ENCODE assay signal across 17 mouse cellular contexts in the genomic region with DNA sequence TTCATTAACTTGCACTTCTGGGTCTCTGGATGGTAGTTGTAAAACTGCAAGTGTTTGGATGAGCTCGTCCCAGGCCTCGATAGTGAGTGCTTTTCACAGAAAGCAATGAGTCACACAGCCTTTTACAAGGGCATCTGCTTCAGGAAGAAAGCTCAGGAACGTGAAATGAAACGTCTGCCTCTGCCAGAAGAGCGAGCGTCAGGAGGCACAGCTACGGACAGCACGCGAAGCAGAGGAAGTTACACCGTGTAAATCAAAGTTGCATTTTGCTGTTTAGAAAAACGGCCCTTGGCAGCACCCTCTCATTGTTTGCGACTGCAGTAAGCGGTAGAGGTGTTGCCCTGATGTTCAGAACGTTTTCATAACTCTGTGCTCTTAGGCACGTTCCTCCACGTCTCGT.
A peak's percentile ranks its signal among the peaks of the same experiment; 100 is the strongest.
DNase-seq lines count a peak whose midpoint lies in the region; ATAC-seq and TF ChIP-seq lines count a peak whose summit lies in the region.
"Had no signal": no experiment of that assay in that cellular context is flagged by ENCODE, and none has a peak within 500 bp of the region (broad histone marks: within the 10 kb centered on the region; RNA-seq: fewer than 3 reads in every experiment).

No protein-coding gene starts in this region.

- ATAC-seq in lung, postnatal 0 days, result peak; percentile 26; the same call in 1 of the 2 replicates
- ATAC-seq in limb, embryonic 14.5 days (ENCODE audit: low FRiP score, low read depth), result peak; percentile 21; the same call in 1 of the 2 replicates
- ATAC-seq: activated CD4-positive, CD25-positive, alpha-beta regulatory T cell, adult 4 months; hindbrain, embryonic 16.5 days; midbrain, embryonic 13.5 days had no signal

- WGBS in lung, postnatal 0 days, result 38% methylated on average over 17 of the region's 17 CpGs
- WGBS in limb, embryonic 14.5 days, result 24% methylated on average over 17 of the region's 17 CpGs

- DNase-seq in heart, adult 11 months, result peak; percentile 74
- DNase-seq in heart, postnatal 10 days, result no peak
- DNase-seq in lung, postnatal 0 days (ENCODE audit: low spot score), result peak; percentile 22
- DNase-seq in lung, postnatal 25 days (ENCODE audit: low spot score), result no peak
- peak; percentile 29 for DNase-seq in forelimb bud, embryonic 11.5 days (ENCODE audit: low read depth, low spot score)
- DNase-seq in limb, embryonic 14.5 days (ENCODE audit: low spot score), result peak; percentile 44
- no peak for DNase-seq in thymus, postnatal 14 days
- DNase-seq in heart, adult 8-10 months (ENCODE audit: low spot score), result no peak
- DNase-seq: cerebellum, postnatal 14 days; heart, adult 18-20 months; heart, postnatal 14 days; thymus, adult 18-20 months had no signal

- intact Hi-C loops in heart, postnatal 10 days (cut with DNase I), result no loop called here

- H3K4me1 ChIP-seq in lung, postnatal 0 days (ENCODE audit: insufficient read depth, low read depth, low read length), result no peaks in the 10 kb centered on the region
- H3K4me1 ChIP-seq in limb, embryonic 14.5 days (ENCODE audit: control insufficient read depth, insufficient read depth, low read length), result peaks cover 19% of the 10 kb centered on the region
- H3K4me1 ChIP-seq: midbrain, embryonic 13.5 days had no signal

- TF ChIP-seq POLR2A in limb, embryonic 14.5 days (IDR thresholded peaks at IDR 0.05; ENCODE audit: borderline replicate concordance, extremely low read depth, insufficient read depth, insufficient read length), result no peak

- no peak overlapping the region for H3K27ac ChIP-seq in lung, postnatal 0 days (ENCODE audit: low read length)
- H3K27ac ChIP-seq in limb, embryonic 14.5 days (replicated peaks; ENCODE audit: low read depth, low read length), result peak overlapping the region; percentile 72
- H3K27ac ChIP-seq: embryonic facial prominence, embryonic 10.5 days; macrophage; midbrain, embryonic 13.5 days had no signal

- no peak for TF ChIP-seq EP300 in lung, postnatal 0 days (IDR thresholded peaks at IDR 0.05)

- no peaks in the 10 kb centered on the region for H3K36me3 ChIP-seq in lung, postnatal 0 days (ENCODE audit: insufficient read depth, low read length)
- H3K36me3 ChIP-seq in limb, embryonic 14.5 days (ENCODE audit: control insufficient read depth, insufficient read depth, low read length), result no peaks in the 10 kb centered on the region
- H3K36me3 ChIP-seq: embryonic facial prominence, embryonic 10.5 days; midbrain, embryonic 13.5 days had no signal

- H3K4me2 ChIP-seq in lung, postnatal 0 days (replicated peaks; ENCODE audit: low read depth, low read length), result peak overlapping the region; percentile 12; the same call in 1 of the 2 replicates
- H3K4me2 ChIP-seq in limb, embryonic 14.5 days (replicated peaks; ENCODE audit: low read depth, low read length, severe bottlenecking), result peak overlapping the region; percentile 25; the same call in 1 of the 2 replicates
- H3K4me2 ChIP-seq: midbrain, embryonic 13.5 days had no signal

- H3K27me3 ChIP-seq in lung, postnatal 0 days (replicated peaks; ENCODE audit: insufficient read depth, low read length), result no peaks in the 10 kb centered on the region
- no peaks in the 10 kb centered on the region for H3K27me3 ChIP-seq in limb, embryonic 14.5 days (ENCODE audit: control insufficient read depth, insufficient read depth, low read length)
- H3K27me3 ChIP-seq: midbrain, embryonic 13.5 days had no signal

- no peaks in the 10 kb centered on the region for H3K9me3 ChIP-seq in lung, postnatal 0 days (ENCODE audit: low read length)
- H3K9me3 ChIP-seq in limb, embryonic 14.5 days (ENCODE audit: control insufficient read depth, low read length), result no peaks in the 10 kb centered on the region
- H3K9me3 ChIP-seq: embryonic facial prominence, embryonic 10.5 days; midbrain, embryonic 13.5 days had no signal

- no peak overlapping the region for H3K4me3 ChIP-seq in lung, postnatal 0 days (ENCODE audit: low read depth, low read length)
- H3K4me3 ChIP-seq in limb, embryonic 14.5 days (replicated peaks; ENCODE audit: low read length), result no peak overlapping the region
- H3K4me3 ChIP-seq: embryonic facial prominence, embryonic 10.5 days; midbrain, embryonic 13.5 days had no signal

- H3K9ac ChIP-seq in lung, postnatal 0 days (replicated peaks; ENCODE audit: low read depth), result no peak overlapping the region
- no peak overlapping the region for H3K9ac ChIP-seq in limb, embryonic 14.5 days (ENCODE audit: low read depth, low read length, severe bottlenecking)
- H3K9ac ChIP-seq: midbrain, embryonic 13.5 days had no signal

- TF ChIP-seq CTCF in lung, postnatal 0 days (IDR thresholded peaks at IDR 0.05), result no peak

Comparison
In these comparisons a context has a peak if more than half of its experiments do, and no peak if none do; other contexts are left out.
1. DNase-seq: peak in heart, adult 11 months (single experiment), lung, postnatal 0 days (single experiment), forelimb bud, embryonic 11.5 days (single experiment) and limb, embryonic 14.5 days (single experiment); none in heart, postnatal 10 days (0 of 2), lung, postnatal 25 days (single experiment), thymus, postnatal 14 days (single experiment) and heart, adult 8-10 months (single experiment).